Mouse (Mus musculus) liver, embryonic 13.5 days (tissue): ENCODE measurements around the gene Cd9. TPM values are rescaled to one million over a fixed set of nuclear protein-coding genes. Genes with fewer than 3 reads are reported as not detected.
"Not testable (repeated sequence)": the region's sequence is repeated elsewhere in the genome, so short reads cannot be mapped to it uniquely, and the experiment has no call there.

Experiments
- ATAC-seq: fragments of 200-750 bp; cut with Nextera tagmentation; 2 replicates; pipeline ENCODE4 v1.8.0; 2017; ENCODE audit warnings: low read depth, mild to moderate bottlenecking, moderate number of reproducible peaks, moderate library complexity
- DNase-seq: peaks from one replicate; pipeline ENCODE4 v3.0.0; 2022
- H3K27ac ChIP-seq: fragments of 300-500 bp; sonication (generic); 2 replicates; pipeline ENCODE4 v1.5.1; 2015; ENCODE audit warnings: moderate library complexity, mild to moderate bottlenecking, inconsistent platforms
- H3K27me3 ChIP-seq: fragments of 300-500 bp; sonication (generic); 2 replicates; pipeline ENCODE4 v1.6.1; 2015; ENCODE audit warnings: mild to moderate bottlenecking, inconsistent platforms
- H3K36me3 ChIP-seq: fragments of 300-500 bp; sonication (generic); 2 replicates; pipeline ENCODE4 v1.6.1; 2015; ENCODE audit warnings: mild to moderate bottlenecking, inconsistent platforms
- H3K4me1 ChIP-seq: fragments of 300-500 bp; sonication (generic); replicated peaks from 2 replicates; pipeline ENCODE4 v1.6.1; 2015; ENCODE audit warnings: inconsistent platforms
- H3K4me2 ChIP-seq: fragments of 300-500 bp; sonication (generic); 2 replicates; pipeline ENCODE4 v1.6.1; 2015; ENCODE audit warnings: inconsistent platforms, mild to moderate bottlenecking, moderate library complexity
- H3K4me3 ChIP-seq: fragments of 300-500 bp; sonication (generic); replicated peaks from 2 replicates; pipeline ENCODE4 v1.5.1; 2015; ENCODE audit warnings: mild to moderate bottlenecking, inconsistent platforms
- H3K9ac ChIP-seq: fragments of 300-500 bp; sonication (generic); 2 replicates; pipeline ENCODE4 v1.6.1; 2015; ENCODE audit warnings: mild to moderate bottlenecking, inconsistent platforms
- H3K9me3 ChIP-seq: fragments of 300-500 bp; sonication (generic); replicated peaks from 2 replicates; pipeline ENCODE4 v1.6.1; 2016; ENCODE audit warnings: inconsistent platforms
- whole genome bisulfite sequencing: fragments of 180-500 bp; shearing (Covaris S2); methylation state at CpG from one replicate; pipeline ENCODE4 v1.1.7; 2015; ENCODE audit not compliant: insufficient replicate concordance; 5-methylcytosine and 5-hydroxymethylcytosine counted together
- polyA plus RNA-seq: library from polyadenylated mRNA; unstranded; fragments of >200 nt; fragmentation: Nextera tagmentation; extraction: Ambion mirVana; gene quantifications from 2 replicates; pipeline ENCODE4 v1.2.1, GENCODE M21; 2015

The Cd9 gene
- polyA plus RNA-seq, 1 experiment from 2014 or later = 92.5 TPM

- Histone ChIP-seq H3K9ac (no peak overlapping the region), H3K4me3 (no peak overlapping the region), H3K4me1 (peaks cover 38% of the 10 kb centered on the region), H3K27me3 (peaks cover 29% of the 10 kb centered on the region), H3K9me3 (no peaks in the 10 kb centered on the region), H3K36me3 (no peaks in the 10 kb centered on the region), H3K4me2 (no peak overlapping the region), H3K27ac (no peak overlapping the region)
- DNase-seq (no peak), ATAC-seq (no peak)
- 22% methylated on average over 5 of the region's 5 CpGs for WGBS
These were observed 3.5 kb upstream of the Cd9 start for GRCm38 (mm10) chr6:125498062-125498461.

- no peak for DNase-seq
- no peak overlapping the region for H3K9ac ChIP-seq
- 78% methylated on average over 12 of the region's 12 CpGs for WGBS
These were observed 1.8 kb upstream of the Cd9 start for GRCm38 (mm10) chr6:125496417-125496816.

GRCm38 (mm10) chr6:125495361-125495760, 770 bp upstream of the Cd9 start:
- H3K4me2 ChIP-seq = 0 out of 2 replicates have a peak overlapping the region, but pooled peaks have one; percentile 77
- no peak overlapping the region for H3K27ac ChIP-seq
- DNase-seq (no peak), ATAC-seq (no peak)
- no peaks in the 10 kb centered on the region for H3K9me3 ChIP-seq
- WGBS = 59% methylated on average over 9 of the region's 9 CpGs
- H3K27me3 ChIP-seq = peaks cover 35% of the 10 kb centered on the region
- peaks cover 40% of the 10 kb centered on the region for H3K4me1 ChIP-seq
- no peak overlapping the region for H3K4me3 ChIP-seq
- H3K9ac ChIP-seq = no peak overlapping the region
- H3K36me3 ChIP-seq = no peaks in the 10 kb centered on the region

More at GRCm38 (mm10) chr6:125496417-125496816, 1.8 kb upstream of the Cd9 start:
- Histone ChIP-seq H3K9me3 (no peaks in the 10 kb centered on the region), H3K36me3 (no peaks in the 10 kb centered on the region), H3K27ac (no peak overlapping the region), H3K4me1 (peaks cover 44% of the 10 kb centered on the region), H3K4me3 (no peak overlapping the region), H3K4me2 (no peak overlapping the region), H3K27me3 (peaks cover 35% of the 10 kb centered on the region)
- ATAC-seq = no peak

DNA sequence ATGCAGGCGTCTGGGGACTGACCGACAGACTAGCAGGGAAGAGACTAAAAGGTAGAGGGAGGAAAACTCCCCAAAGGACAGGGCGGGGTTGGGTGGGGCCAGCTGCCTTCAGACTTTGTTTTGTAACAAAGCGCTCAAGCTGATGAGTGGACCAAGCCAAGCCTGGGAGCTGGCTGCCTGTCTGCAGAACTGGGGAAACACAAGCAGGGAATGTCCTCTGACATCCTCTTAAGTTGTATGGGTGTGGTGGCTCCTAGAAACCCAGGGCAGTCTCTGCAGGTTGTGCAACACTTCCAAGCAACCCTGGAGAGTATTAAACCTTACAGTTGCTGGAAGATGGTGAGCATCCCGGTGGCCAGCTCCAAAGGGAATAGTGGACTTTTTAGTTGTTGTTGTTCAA, 1.4 kb downstream of the Cd9 start:
- Histone ChIP-seq H3K4me3 (peak overlapping the region; percentile 62), H3K4me1 (peaks cover 47% of the 10 kb centered on the region), H3K27ac (no peak overlapping the region), H3K27me3 (peaks cover 35% of the 10 kb centered on the region), H3K36me3 (no peaks in the 10 kb centered on the region), H3K4me2 (peak overlapping the region; percentile 77), H3K9me3 (no peaks in the 10 kb centered on the region), H3K9ac (0 out of 2 replicates have a peak overlapping the region, but pooled peaks have one; percentile 68)
- DNase-seq = no peak
- ATAC-seq = no peak
- WGBS = 30% methylated on average over 5 of the region's 5 CpGs

DNA sequence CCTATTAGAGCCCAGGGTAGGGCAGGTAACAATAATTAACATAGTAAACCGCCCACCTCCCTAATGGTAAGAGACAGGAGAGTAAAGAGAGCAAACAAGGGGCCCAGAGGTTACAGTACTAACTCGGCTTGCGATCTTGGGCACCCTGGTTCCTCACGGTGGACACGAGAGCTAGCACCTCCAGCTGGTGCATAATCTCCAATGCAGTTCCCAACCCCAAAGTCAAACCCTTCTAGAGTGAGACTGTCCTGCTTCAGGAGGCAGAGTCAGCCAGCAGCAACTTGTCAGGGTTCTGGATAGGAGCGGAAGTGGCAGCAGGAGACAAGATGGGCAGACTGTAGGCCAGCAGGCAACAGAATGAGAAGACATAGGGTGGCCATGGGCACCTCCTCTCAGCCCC, 1.9 kb downstream of the Cd9 start:
- H3K27ac ChIP-seq = no peak overlapping the region
- peaks cover 47% of the 10 kb centered on the region for H3K4me1 ChIP-seq
- no peak for ATAC-seq
- peak overlapping the region; percentile 62; the same call in 1 of the 2 replicates for H3K4me3 ChIP-seq
- H3K9me3 ChIP-seq = no peaks in the 10 kb centered on the region
- no peak overlapping the region for H3K9ac ChIP-seq
- H3K4me2 ChIP-seq = peak overlapping the region; percentile 77
- 43% methylated on average over 6 of the region's 6 CpGs for WGBS
- H3K27me3 ChIP-seq = peaks cover 35% of the 10 kb centered on the region
- DNase-seq = no peak
- no peaks in the 10 kb centered on the region for H3K36me3 ChIP-seq

- peaks cover 35% of the 10 kb centered on the region for H3K27me3 ChIP-seq
- DNase-seq = no peak
- H3K4me3 ChIP-seq = no peak overlapping the region
- no peak overlapping the region for H3K9ac ChIP-seq
- no peak overlapping the region for H3K27ac ChIP-seq
- no peak for ATAC-seq
- H3K9me3 ChIP-seq = no peaks in the 10 kb centered on the region
- 0 out of 2 replicates have a peak overlapping the region, but pooled peaks have one; percentile 77 for H3K4me2 ChIP-seq
- H3K4me1 ChIP-seq = peaks cover 47% of the 10 kb centered on the region
- H3K36me3 ChIP-seq = no peaks in the 10 kb centered on the region
- WGBS = 68% methylated on average over 9 of the region's 9 CpGs
These were observed 2.6 kb downstream of the Cd9 start for GRCm38 (mm10) chr6:125492033-125492432.

- Histone ChIP-seq H3K4me2 (no peak overlapping the region), H3K4me1 (peaks cover 53% of the 10 kb centered on the region), H3K36me3 (no peaks in the 10 kb centered on the region), H3K27me3 (peaks cover 35% of the 10 kb centered on the region), H3K9me3 (no peaks in the 10 kb centered on the region), H3K4me3 (no peak overlapping the region), H3K9ac (no peak overlapping the region), H3K27ac (no peak overlapping the region)
- ATAC-seq (no peak), DNase-seq (no peak)
- WGBS = 81% methylated on average over 10 of the region's 10 CpGs
These were observed 3.2 kb downstream of the Cd9 start for GRCm38 (mm10) chr6:125491393-125491792.

- H3K27ac ChIP-seq = no peak overlapping the region
These were observed 4.6 kb downstream of the Cd9 start for GRCm38 (mm10) chr6:125489881-125490559.

DNA sequence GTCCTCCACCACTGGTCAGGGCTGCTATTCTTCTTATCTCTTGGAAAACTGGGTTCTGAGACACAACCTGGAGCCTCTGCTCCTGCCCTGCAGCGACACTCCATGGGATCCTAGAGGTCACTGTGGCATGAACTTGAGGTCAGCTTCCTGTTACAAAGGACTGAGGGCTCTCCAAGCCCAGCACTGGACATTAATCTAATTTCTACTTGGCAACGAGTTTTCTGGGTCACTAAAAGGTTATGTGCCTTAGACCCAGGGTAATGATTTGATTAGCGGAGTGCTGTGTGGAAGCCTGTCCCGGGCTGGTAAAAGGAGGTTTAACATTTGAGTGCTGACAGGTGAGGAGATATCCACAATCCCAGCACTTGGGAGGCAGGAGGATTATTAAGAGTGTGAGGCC, 9.0 kb downstream of the Cd9 start:
- Histone ChIP-seq H3K4me3 (no peak overlapping the region), H3K36me3 (no peaks in the 10 kb centered on the region), H3K27ac (no peak overlapping the region), H3K9me3 (no peaks in the 10 kb centered on the region), H3K4me1 (peaks cover 67% of the 10 kb centered on the region), H3K9ac (no peak overlapping the region), H3K4me2 (no peak overlapping the region), H3K27me3 (no peaks in the 10 kb centered on the region)
- 51% methylated on average over 4 of the region's 4 CpGs for WGBS
- DNase-seq = no peak
- no peak for ATAC-seq

More at GRCm38 (mm10) chr6:125489881-125490559, 4.6 kb downstream of the Cd9 start:
- DNase-seq (no peak), ATAC-seq (no peak)
- Histone ChIP-seq H3K9me3 (no peaks in the 10 kb centered on the region), H3K36me3 (no peaks in the 10 kb centered on the region), H3K9ac (no peak overlapping the region), H3K4me2 (no peak overlapping the region), H3K4me1 (peaks cover 57% of the 10 kb centered on the region), H3K27me3 (peaks cover 26% of the 10 kb centered on the region), H3K4me3 (no peak overlapping the region)
- 56% methylated on average over 11 of the region's 11 CpGs for WGBS

- no peak for ATAC-seq
- Histone ChIP-seq H3K36me3 (no peaks in the 10 kb centered on the region), H3K27ac (no peak overlapping the region), H3K4me2 (no peak overlapping the region), H3K9me3 (no peaks in the 10 kb centered on the region), H3K4me3 (no peak overlapping the region), H3K27me3 (no peaks in the 10 kb centered on the region), H3K9ac (no peak overlapping the region), H3K4me1 (peaks cover 75% of the 10 kb centered on the region)
- no peak for DNase-seq
- 56% methylated on average over 2 of the region's 2 CpGs for WGBS
These were observed 9.9 kb downstream of the Cd9 start for GRCm38 (mm10) chr6:125484721-125485120.

DNA sequence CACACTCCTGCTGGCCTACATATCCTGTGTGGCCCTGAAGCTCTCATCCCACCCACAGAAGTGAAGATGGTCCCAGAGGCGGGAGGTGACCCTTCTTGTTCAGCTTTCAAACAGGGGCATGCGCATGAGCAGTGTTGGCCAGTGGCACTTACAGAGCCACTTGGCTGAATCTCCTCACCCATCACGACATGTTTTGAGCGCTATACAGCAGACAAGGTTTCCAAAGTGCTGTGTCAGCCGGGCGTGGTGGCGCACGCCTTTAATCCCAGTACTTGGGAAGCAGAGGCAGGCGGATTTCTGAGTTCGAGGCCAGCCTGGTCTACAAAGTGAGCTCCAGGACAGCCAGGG, 10.3 kb downstream of the Cd9 start:
- not testable (repeated sequence) for ATAC-seq, H3K9ac ChIP-seq, H3K9me3 ChIP-seq, H3K4me2 ChIP-seq, H3K27me3 ChIP-seq, H3K36me3 ChIP-seq, H3K27ac ChIP-seq, DNase-seq, H3K4me3 ChIP-seq
- peaks cover 77% of the 10 kb centered on the region for H3K4me1 ChIP-seq
- 74% methylated on average over 10 of the region's 10 CpGs for WGBS
